Mouse (Mus musculus): ENCODE measurements around the gene Fbxw5.
"Not testable (repeated sequence)": the region's sequence is repeated elsewhere in the genome, so short reads cannot be mapped to it uniquely, and the experiment has no call there.

Gene Fbxw5

DNA sequence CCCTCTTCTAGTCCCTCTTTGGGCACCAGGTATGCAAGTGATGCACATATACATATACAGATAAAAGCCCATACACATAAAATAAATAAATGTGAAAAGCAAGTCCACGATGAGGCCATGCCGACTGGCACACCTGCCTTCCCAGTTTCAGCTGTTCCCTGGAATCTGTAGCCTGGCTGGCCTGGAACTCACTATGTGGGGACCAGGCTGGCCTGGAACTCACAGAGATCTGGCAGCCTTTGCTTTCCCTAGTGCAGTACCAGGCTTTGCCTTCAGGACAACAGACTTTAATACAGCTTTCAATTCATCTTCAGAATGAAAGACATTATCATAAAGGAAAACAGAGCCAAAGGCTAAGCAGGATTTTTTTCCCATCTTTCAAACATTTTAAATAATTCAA lies 33.2 kb downstream of the Fbxw5 start:
- no peak for DNase-seq

- peak; percentile 69 for DNase-seq
These were observed 33.8 kb downstream of the Fbxw5 start for GRCm38 (mm10) chr2:25534178-25534865.

DNA sequence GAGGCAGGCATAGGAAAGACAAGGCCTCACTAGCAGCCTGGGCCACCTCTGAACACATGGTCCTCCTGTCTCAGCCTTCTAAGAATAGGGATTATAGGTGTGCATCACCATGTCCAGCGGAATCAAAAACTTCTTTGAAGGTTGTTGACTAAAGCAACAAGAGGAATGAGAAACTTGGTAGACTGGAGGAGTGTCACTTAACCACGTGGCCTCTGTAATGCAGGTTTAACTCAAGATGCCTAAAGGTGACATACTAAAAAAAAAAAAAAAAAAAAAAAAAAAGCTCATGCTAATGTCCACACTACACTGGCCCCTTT lies 34.3 kb downstream of the Fbxw5 start:
- DNase-seq = no peak

DNA sequence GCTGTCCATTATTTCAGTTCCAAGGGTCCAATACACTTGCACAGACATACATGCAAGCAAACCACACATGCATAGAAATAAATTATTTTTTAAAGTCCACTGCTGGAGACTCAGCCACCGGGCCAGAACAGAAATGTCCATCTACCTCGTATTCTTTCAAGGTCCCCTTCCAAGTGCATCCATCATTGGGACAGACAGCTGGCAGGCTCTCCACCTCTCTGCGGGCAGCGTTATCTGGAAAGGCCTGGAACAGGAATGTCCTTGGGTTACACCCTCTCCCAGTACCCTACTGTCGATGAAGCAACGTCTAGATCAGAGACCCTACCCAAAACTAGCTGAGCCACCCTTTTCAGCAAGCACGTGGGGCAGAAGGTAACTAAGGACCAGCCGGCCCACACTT lies 36.0 kb downstream of the Fbxw5 start:
- DNase-seq = no peak

DNA sequence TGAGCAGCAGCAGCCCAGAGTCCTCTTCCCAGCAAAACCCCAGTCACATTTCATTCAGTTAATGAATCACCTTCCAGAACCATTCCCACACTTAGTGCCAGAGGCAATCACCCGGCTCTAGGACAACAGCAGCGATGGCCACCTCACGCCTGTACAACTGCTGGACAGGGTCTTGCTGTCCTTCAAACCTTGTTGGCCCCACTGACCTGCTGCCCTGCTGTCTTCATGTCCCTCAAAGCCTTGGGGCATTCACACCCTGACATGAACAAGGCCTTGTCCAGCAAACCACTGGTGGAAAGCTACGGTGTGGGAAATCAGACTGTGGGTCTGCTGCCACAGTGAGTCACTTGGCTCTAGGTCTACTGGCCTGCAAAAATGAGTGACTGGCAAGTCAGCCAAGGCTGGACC lies 40.0 kb downstream of the Fbxw5 start:
- DNase-seq = no peak

DNA sequence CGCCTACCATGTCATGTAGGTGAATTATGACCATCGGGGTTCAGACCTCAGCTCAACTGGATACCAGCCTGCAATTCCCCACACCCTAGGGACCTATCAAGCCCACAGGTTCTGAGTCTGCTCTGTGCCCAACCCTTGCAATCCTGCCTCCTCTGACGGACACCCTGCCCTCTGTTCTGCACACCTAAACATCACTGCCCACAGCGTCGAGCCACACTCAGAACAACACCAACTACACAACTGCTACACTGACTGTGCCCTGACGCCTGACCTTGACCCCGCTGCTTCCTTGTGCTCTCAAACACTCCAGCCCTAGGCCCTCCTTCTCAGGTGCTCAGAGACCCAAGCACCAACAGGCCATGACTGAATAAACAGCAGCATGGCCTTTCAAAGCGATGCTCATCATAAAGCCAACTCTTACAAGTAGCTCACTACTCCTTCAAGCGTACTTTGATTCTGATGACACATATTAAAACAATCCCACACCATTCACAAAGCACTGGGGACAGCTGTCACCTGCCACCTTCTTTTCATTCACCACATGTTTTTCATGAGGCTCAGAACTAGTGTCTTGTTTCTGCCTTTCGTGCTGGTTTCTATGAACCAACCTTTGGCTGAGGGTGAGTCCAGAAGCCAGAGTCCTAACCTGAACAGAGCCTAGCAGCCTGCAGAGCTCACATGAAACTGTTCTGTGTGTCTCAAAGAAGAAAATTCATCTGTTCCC lies 41.3 kb downstream of the Fbxw5 start:
- DNase-seq = no peak

- peak; percentile 83 for DNase-seq
These were observed 45.7 kb downstream of the Fbxw5 start for GRCm38 (mm10) chr2:25545996-25546810.

DNA sequence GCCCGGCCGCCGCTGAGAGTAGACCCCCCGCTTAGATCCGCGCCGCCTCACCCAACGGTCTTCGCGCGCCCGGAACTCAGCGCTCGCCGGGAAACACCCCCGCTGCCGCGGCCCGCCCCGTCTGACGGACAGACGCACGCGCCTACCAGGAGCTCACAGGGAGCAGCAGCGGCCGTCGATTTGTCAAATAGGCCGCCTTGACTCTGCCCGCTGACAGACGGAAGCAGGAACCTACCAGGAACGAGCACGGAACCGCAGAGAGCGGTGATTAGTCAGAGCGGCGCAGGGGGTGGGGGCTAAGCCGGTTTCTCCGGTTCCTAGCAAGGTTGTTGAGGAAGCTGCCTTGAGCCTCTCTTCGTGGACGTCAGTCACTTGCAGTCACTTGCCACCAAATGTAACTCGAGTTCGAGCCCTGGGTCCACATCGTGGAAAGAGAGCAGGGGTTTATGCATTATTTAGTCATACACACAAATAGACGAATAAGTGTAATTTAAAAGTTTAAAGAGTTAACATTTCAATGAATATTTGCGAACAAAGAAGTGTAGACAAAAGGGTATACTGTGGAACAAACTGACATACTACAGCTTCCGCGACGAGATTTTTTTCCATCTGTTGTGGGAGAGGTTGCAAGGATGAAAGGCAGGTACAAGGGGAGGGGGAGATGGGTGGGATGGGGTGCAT lies 46.4 kb downstream of the Fbxw5 start, which contains the start of gene Traf2:
Gene Traf2 (minus strand): TSS at position 130 of the 681 bp plus-strand sequence.
- peak; percentile 99 for DNase-seq

DNA sequence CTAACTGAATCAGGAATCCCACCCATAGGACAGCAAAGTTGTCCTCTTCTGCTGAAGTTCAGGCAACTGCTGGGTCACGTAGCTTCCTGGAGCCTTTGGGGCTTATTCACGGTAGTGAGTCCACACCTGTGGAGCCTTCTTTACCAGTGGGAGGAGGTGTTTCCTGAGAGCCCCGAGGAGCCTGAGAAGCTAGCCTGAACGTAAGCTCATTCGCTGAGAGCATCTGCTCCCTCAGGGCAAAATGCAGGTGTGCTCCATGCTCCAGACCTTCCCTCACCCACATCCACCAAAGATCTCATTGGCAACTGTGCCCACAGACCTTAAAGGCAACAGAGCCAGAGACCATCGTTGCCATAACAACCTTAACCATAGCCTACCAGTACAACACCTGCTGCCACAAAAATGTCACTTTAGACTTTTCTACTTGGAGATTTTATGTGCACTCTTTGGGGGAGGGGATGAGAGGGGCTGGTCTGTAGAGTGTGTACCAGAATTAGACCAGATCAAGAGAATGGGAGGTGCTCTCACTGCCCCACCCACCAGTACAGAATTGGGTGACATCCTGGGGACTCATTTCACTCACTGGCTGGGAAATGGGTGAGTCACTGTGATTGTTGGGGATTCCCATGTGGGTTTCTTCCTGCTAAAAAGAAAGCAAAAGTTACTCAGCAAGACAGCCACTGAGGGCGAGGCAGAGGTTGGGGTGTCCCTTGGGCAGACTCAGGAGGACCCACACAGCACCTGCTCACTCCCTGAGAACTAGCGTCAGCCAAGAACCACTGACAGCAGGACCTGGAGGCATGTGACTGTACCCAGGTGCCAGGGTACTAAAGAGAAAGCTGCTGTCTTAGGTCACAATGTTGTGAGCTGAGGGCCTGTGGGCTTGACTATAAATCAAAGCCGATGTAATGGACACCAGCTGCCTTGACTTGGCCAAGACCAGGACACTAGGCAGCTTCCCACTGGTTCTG lies 48.8 kb downstream of the Fbxw5 start:
- no peak for DNase-seq

- peak; percentile 58 for DNase-seq
These were observed 50.6 kb downstream of the Fbxw5 start for GRCm38 (mm10) chr2:25551186-25551585.

GRCm38 (mm10) chr2:25553171-25553786 lies 52.7 kb downstream of the Fbxw5 start:
- not testable (repeated sequence) for DNase-seq

Data from lung, postnatal 14 days (tissue).